Mouse (Mus musculus) hindbrain, postnatal 0 days (tissue): ENCODE measurements around the gene Slc35c2. TPM values are rescaled to one million over a fixed set of nuclear protein-coding genes. Genes with fewer than 3 reads are reported as not detected.

ENCODE experiments used
- ATAC-seq: fragments of 200-750 bp; cut with Nextera tagmentation; 2 replicates; pipeline ENCODE4 v1.8.0; 2017; ENCODE audit warnings: mild to moderate bottlenecking, moderate TSS enrichment, moderate library complexity
- DNase-seq: peaks from one replicate; pipeline ENCODE4 v3.0.0-alpha.2; 2015; ENCODE audit warnings: low spot score
- H3K27ac ChIP-seq: fragments of 300-500 bp; sonication (generic); 2 replicates; pipeline ENCODE4 v1.5.1; 2014; ENCODE audit warnings: mild to moderate bottlenecking
- H3K27me3 ChIP-seq: fragments of 300-500 bp; sonication (generic); 2 replicates; pipeline ENCODE4 v1.6.1; 2014; ENCODE audit warnings: low read length, mixed read lengths; ENCODE audit not compliant: insufficient read depth
- H3K36me3 ChIP-seq: fragments of 300-500 bp; sonication (generic); 2 replicates; pipeline ENCODE4 v1.6.1; 2014; ENCODE audit warnings: low read length, mixed read lengths; ENCODE audit not compliant: insufficient read depth
- H3K4me1 ChIP-seq: fragments of 300-500 bp; sonication (generic); 2 replicates; pipeline ENCODE4 v1.6.1; 2014; ENCODE audit warnings: antibody characterized with exemption, low read length, mixed read lengths; ENCODE audit not compliant: insufficient read depth
- H3K4me2 ChIP-seq: fragments of 300-500 bp; sonication (generic); 2 replicates; pipeline ENCODE4 v1.6.1; 2014; ENCODE audit warnings: low read depth, mild to moderate bottlenecking, low read length, moderate library complexity, mixed read lengths
- H3K4me3 ChIP-seq: fragments of 300-500 bp; sonication (generic); 2 replicates; pipeline ENCODE4 v1.5.1; 2014; ENCODE audit warnings: low read length
- H3K9ac ChIP-seq: fragments of 300-500 bp; sonication (generic); replicated peaks from 2 replicates; pipeline ENCODE4 v1.6.1; 2014; ENCODE audit warnings: mild to moderate bottlenecking, low read length, moderate library complexity, mixed read lengths
- H3K9me3 ChIP-seq: fragments of 300-500 bp; sonication (generic); 2 replicates; pipeline ENCODE4 v1.6.1; 2016; ENCODE audit warnings: low read length, mixed read lengths
- CTCF ChIP-seq: IDR thresholded peaks from 2 replicates; pipeline ENCODE4 v1.5.1; 2016; ENCODE audit warnings: antibody characterized with exemption, control low read depth, low read depth
- WGBS: fragments of 180-500 bp; shearing (Covaris S2); extraction: QIAGEN DNeasy Blood & Tissue Kit; methylation state at CpG from one replicate; pipeline ENCODE4 v1.1.7; 2014; 5-methylcytosine and 5-hydroxymethylcytosine counted together
- polyA plus RNA-seq: library from polyadenylated mRNA; unstranded; fragments of >200 nt; fragmentation: Nextera tagmentation; extraction: Ambion mirVana; gene quantifications from 2 replicates; pipeline ENCODE4 v1.2.1, GENCODE M21; 2015
- total RNA-seq: library from RNA; depleted of rRNA; stranded (reverse); fragments of >200 nt; gene quantifications from 2 replicates; pipeline ENCODE4 v1.2.3, GENCODE M21; 2014

The Slc35c2 gene
- total and polyA plus RNA-seq, 2 experiments from 2014 or later: 68.1 to 97.1 TPM

DNA sequence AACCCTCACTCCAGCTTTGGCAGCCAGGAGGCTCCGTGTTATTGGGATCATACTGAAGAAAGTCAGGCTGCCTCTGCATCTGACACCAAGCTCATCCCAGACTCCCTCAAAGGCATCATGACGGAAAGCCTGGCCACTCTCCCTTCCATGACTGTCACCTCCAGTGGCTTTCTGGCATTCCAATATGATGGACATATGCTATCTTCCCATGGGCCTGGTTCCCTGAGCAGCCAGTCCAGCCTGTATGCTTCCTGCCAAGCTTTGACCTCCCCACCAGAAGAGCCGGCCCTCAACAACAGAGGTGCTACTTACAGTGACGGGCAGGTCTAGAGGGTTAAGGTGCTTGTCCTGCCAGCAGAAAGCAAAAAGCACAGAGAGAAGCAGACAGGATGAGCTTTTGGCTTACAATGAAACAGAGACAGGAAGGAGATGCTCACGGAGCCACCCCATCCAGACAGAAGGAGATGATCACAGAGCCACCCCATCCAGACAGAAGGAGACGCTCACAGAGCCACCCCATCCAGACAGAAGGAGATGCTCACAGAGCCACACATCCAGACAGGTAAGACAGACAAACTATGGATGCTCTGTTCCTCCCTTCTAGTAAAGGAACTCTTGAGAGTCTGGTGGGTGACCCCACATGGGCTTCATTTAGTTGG, 15.8 kb upstream of the Slc35c2 start:
- H3K36me3 ChIP-seq: peaks cover 36% of the 10 kb centered on the region; the same call in 1 of the 2 replicates
- WGBS: 83% methylated on average over 6 of the region's 6 CpGs
- no peak overlapping the region for H3K27ac ChIP-seq
- DNase-seq (no peak), ATAC-seq (no peak)
- no peaks in the 10 kb centered on the region for H3K9me3 ChIP-seq
- H3K4me1 ChIP-seq: no peaks in the 10 kb centered on the region
- TF ChIP-seq CTCF: peak; percentile 16; the same call in 1 of the 2 replicates
- H3K4me2 ChIP-seq: no peak overlapping the region
- H3K9ac ChIP-seq: no peak overlapping the region
- H3K4me3 ChIP-seq: no peak overlapping the region
- H3K27me3 ChIP-seq: no peaks in the 10 kb centered on the region

DNA sequence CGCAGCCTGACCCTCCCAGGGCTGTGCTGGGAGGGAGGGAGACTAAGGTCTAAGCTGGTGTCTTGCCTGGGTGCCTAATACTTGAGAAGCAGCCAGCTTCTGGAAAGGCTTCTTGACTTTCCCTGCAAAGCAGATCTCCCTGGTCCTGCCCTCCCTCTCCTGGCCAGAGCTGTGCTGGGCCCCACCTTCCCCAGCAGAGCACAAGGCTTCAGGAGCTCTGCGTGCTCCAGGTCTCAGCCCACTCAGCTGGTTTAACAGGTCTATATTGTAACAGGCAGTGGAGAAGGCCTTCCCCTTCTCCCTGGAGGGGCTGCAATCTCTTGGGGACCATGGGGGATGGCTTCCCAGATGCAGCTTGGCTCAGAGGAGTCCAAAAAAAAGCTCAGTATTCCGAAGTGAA, 13.7 kb upstream of the Slc35c2 start:
- peaks cover 44% of the 10 kb centered on the region for H3K36me3 ChIP-seq

GRCm38 (mm10) chr2:165300885-165301284, 13.2 kb upstream of the Slc35c2 start:
- 49% methylated on average over 6 of the region's 6 CpGs for WGBS
- Histone ChIP-seq H3K4me2 (no peak overlapping the region), H3K27ac (no peak overlapping the region), H3K9ac (no peak overlapping the region), H3K4me1 (no peaks in the 10 kb centered on the region), H3K36me3 (peaks cover 49% of the 10 kb centered on the region), H3K27me3 (no peaks in the 10 kb centered on the region), H3K4me3 (no peak overlapping the region), H3K9me3 (no peaks in the 10 kb centered on the region)
- ATAC-seq (peak; percentile 21; the same call in 1 of the 2 replicates), DNase-seq (peak; percentile 74)
- TF ChIP-seq CTCF: no peak

More for the DNA sequence above, 13.7 kb upstream of the Slc35c2 start:
- WGBS: 55% methylated on average over 3 of the region's 3 CpGs
- no peaks in the 10 kb centered on the region for H3K27me3 ChIP-seq
- peak overlapping the region; percentile 26 for H3K27ac ChIP-seq
- H3K9ac ChIP-seq: no peak overlapping the region
- no peak overlapping the region for H3K4me3 ChIP-seq
- H3K4me2 ChIP-seq: no peak overlapping the region
- DNase-seq (no peak), ATAC-seq (no peak)
- no peak for TF ChIP-seq CTCF
- H3K4me1 ChIP-seq: no peaks in the 10 kb centered on the region
- no peaks in the 10 kb centered on the region for H3K9me3 ChIP-seq

- Histone ChIP-seq H3K27me3 (no peaks in the 10 kb centered on the region), H3K4me2 (no peak overlapping the region), H3K27ac (peak overlapping the region; percentile 70; the same call in 1 of the 2 replicates), H3K9ac (no peak overlapping the region), H3K9me3 (no peaks in the 10 kb centered on the region), H3K36me3 (peaks cover 54% of the 10 kb centered on the region), H3K4me3 (no peak overlapping the region), H3K4me1 (no peaks in the 10 kb centered on the region)
- ATAC-seq (peak; percentile 68), DNase-seq (peak; percentile 76)
- TF ChIP-seq CTCF: no peak
- WGBS: 59% methylated on average over 8 of the region's 8 CpGs
These were observed 12.8 kb upstream of the Slc35c2 start for GRCm38 (mm10) chr2:165300424-165300823.

DNA sequence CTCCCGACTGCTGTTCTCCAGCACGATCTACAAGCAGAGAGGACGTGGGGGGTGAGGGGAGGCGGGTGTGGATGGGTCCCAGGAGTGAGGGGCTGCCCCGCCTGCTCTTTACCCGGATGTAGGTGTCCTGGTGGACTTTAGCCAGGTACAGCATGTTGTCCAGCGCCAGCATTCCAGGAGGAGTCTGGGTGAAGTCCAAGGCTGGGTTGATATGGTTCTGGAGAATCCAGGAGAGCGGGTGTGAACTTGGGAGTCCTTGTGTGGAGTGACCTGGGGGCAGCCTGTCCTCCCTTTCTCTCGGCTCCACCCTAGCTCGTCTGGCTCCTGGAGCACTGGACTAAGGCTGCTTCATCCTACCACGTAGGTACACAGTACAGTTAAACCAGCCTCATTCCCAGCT, 9.8 kb upstream of the Slc35c2 start:
- no peak for TF ChIP-seq CTCF
- WGBS: 88% methylated on average over 11 of the region's 11 CpGs
- H3K4me2 ChIP-seq: no peak overlapping the region
- no peaks in the 10 kb centered on the region for H3K9me3 ChIP-seq
- H3K27ac ChIP-seq: no peak overlapping the region
- H3K4me1 ChIP-seq: no peaks in the 10 kb centered on the region
- H3K4me3 ChIP-seq: no peak overlapping the region
- no peak overlapping the region for H3K9ac ChIP-seq
- peaks cover 49% of the 10 kb centered on the region for H3K36me3 ChIP-seq
- ATAC-seq (no peak), DNase-seq (no peak)
- H3K27me3 ChIP-seq: no peaks in the 10 kb centered on the region

GRCm38 (mm10) chr2:165296571-165296970, 8.9 kb upstream of the Slc35c2 start:
- no peak for ATAC-seq
- H3K36me3 ChIP-seq: peaks cover 54% of the 10 kb centered on the region
- no peak overlapping the region for H3K27ac ChIP-seq
- H3K4me2 ChIP-seq: no peak overlapping the region
- no peaks in the 10 kb centered on the region for H3K9me3 ChIP-seq
- WGBS: 82% methylated on average over 18 of the region's 18 CpGs
- H3K4me3 ChIP-seq: no peak overlapping the region
- no peak overlapping the region for H3K9ac ChIP-seq
- no peaks in the 10 kb centered on the region for H3K27me3 ChIP-seq
- no peak for TF ChIP-seq CTCF
- DNase-seq: no peak
- H3K4me1 ChIP-seq: no peaks in the 10 kb centered on the region

- ATAC-seq: peak; percentile 90
These were observed 804 bp upstream of the Slc35c2 start for GRCm38 (mm10) chr2:165288315-165289031.

More at GRCm38 (mm10) chr2:165288315-165289031, 804 bp upstream of the Slc35c2 start:
- Histone ChIP-seq H3K4me2 (peak overlapping the region; percentile 89), H3K27ac (peak overlapping the region; percentile 92), H3K4me3 (peak overlapping the region; percentile 63), H3K4me1 (peaks cover 20% of the 10 kb centered on the region), H3K9ac (peak overlapping the region; percentile 59), H3K27me3 (no peaks in the 10 kb centered on the region), H3K9me3 (no peaks in the 10 kb centered on the region), H3K36me3 (peaks cover 22% of the 10 kb centered on the region)
- 27% methylated on average over 18 of the region's 18 CpGs for WGBS
- peak; percentile 96 for DNase-seq
- TF ChIP-seq CTCF: 0 out of 2 replicates have a peak, but pooled peaks have one; percentile 12
